Mouse (Mus musculus) heart, embryonic 14.5 days (tissue): ENCODE measurements around the gene Atg9a. TPM values are rescaled to one million over a fixed set of nuclear protein-coding genes. Genes with fewer than 3 reads are reported as not detected.

Source experiments
- microRNA-seq: library from miRNA; unstranded; fragments of <30 nt; microRNA quantifications from one replicate; pipeline ENCODE4, GENCODE M21; 2016
- polyA plus RNA-seq: library from polyadenylated mRNA; unstranded; fragments of >200 nt; fragmentation: Nextera tagmentation; extraction: Ambion mirVana; gene quantifications from 2 replicates; pipeline ENCODE4 v1.2.1, GENCODE M21; 2014

Gene Atg9a
- polyA plus RNA-seq, 1 experiment from 2014 or later = 29.2 TPM

Small RNA genes within 50 kb of the gene (microRNA-seq; reads per million reads assigned to microRNA genes)
- gene Gm27943 = not detected

Other genes starting within 250 kb of the Atg9a start
- 0.14 TPM in 1 of 2 replicates, not detected in the other for gene Ihh, start 240.5 kb downstream of the Atg9a start, polyA plus RNA-seq
- gene Nhej1, start 67.0 kb downstream of the Atg9a start, polyA plus RNA-seq = 7.6 and 7.8 TPM in 2 replicates
- gene Slc23a3, start 58.3 kb downstream of the Atg9a start, polyA plus RNA-seq = 0.72 and 1.4 TPM in 2 replicates
- 34.3 and 34.7 TPM in 2 replicates for gene Cnppd1, start 49.5 kb downstream of the Atg9a start, polyA plus RNA-seq
- 38.9 and 42.2 TPM in 2 replicates for gene Retreg2, start 49.4 kb downstream of the Atg9a start, polyA plus RNA-seq
- gene Zfand2b, start 23.6 kb downstream of the Atg9a start, polyA plus RNA-seq = 29.6 and 31.4 TPM in 2 replicates
- gene Abcb6, start 11.8 kb downstream of the Atg9a start, polyA plus RNA-seq = 9.6 and 11.1 TPM in 2 replicates
- 19.8 and 21.0 TPM in 2 replicates for gene Ankzf1, start within 50 bp of the Atg9a start, polyA plus RNA-seq
- 7.2 and 8.4 TPM in 2 replicates for gene Glb1l, start 18.6 kb upstream of the Atg9a start, polyA plus RNA-seq
- 81.9 and 86.2 TPM in 2 replicates for gene Stk16, start 18.6 kb upstream of the Atg9a start, polyA plus RNA-seq
- 24.6 and 34.3 TPM in 2 replicates for gene Tuba4a, start 27.7 kb upstream of the Atg9a start, polyA plus RNA-seq
- gene A630095N17Rik, start 39.9 kb upstream of the Atg9a start, polyA plus RNA-seq = not detected in 2 replicates
- gene Dnajb2, start 44.2 kb upstream of the Atg9a start, polyA plus RNA-seq = 16.9 and 17.8 TPM in 2 replicates
- 0.38 and 0.41 TPM in 2 replicates for gene Ptprn, start 72.3 kb upstream of the Atg9a start, polyA plus RNA-seq
- 0.53 TPM in 1 of 2 replicates, not detected in the other for gene Resp18, start 86.2 kb upstream of the Atg9a start, polyA plus RNA-seq
- gene Dnpep, start 125.8 kb upstream of the Atg9a start, polyA plus RNA-seq = 122 and 128 TPM in 2 replicates
- gene Des, start 168.1 kb upstream of the Atg9a start, polyA plus RNA-seq = 351 and 377 TPM in 2 replicates
- 52.4 and 53.4 TPM in 2 replicates for gene Speg, start 183.1 kb upstream of the Atg9a start, polyA plus RNA-seq
- 53.3 and 71.9 TPM in 2 replicates for gene Gmppa, start 243.7 kb upstream of the Atg9a start, polyA plus RNA-seq